Mouse (Mus musculus) frontal cortex, postnatal 14 days (tissue): ENCODE measurements around the gene Gm29666.
A peak's percentile ranks its signal among the peaks of the same experiment; 100 is the strongest.
"Not testable (repeated sequence)": the region's sequence is repeated elsewhere in the genome, so short reads cannot be mapped to it uniquely, and the experiment has no call there.

Experiments
- DNase-seq, 2 experiments: peaks; one replicate each; pipeline ENCODE4 v3.0.0; 2022; ENCODE audit warnings: low spot score in 2 of 2

Gm29666 gene

DNA sequence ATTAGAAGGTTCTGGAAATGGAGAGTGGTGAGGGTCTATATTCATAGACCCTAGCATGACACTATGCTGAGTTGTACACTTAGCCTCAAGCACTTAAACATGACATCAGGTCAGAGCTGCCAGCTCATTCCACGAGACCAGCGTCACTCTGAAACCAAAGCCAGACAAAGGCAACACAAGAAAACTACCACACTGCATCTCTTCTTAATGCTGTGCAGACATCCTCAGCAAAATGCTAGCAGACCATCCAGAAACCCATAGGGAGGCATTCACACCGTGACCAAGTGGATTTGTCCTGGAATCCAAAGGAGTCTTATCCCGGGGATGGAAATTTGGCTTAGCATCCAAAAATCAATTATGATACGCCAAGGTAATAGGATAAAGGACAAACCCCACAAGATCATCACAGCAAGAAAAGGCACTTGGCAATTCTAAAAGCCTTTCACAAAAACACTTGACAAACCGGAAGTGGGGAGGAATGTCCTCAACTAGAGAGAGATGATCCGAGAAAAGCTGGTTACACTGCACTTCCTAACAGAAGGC is 15.9 kb downstream of the Gm29666 start:
- no peak for DNase-seq

DNA sequence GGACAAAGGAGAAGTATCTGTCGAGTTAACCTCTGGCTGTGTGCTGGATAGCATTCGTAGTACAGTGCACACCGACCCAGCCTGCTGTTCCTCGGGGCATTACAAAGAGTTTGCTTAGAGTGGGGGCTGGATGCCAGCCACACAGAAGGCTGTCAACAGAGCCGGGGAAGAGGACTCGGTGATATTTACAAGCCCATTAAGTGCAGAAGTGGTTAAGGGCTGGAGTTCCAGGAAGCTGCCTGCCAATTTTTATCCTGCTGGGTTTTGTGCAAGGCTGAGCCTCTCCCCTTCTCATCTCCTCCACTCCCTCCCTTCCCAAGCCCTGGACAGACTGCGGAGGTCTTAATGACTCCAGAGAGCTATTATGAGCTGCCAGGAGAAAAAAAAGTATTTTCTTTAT is 21.8 kb downstream of the Gm29666 start:
- no peak for DNase-seq

DNA sequence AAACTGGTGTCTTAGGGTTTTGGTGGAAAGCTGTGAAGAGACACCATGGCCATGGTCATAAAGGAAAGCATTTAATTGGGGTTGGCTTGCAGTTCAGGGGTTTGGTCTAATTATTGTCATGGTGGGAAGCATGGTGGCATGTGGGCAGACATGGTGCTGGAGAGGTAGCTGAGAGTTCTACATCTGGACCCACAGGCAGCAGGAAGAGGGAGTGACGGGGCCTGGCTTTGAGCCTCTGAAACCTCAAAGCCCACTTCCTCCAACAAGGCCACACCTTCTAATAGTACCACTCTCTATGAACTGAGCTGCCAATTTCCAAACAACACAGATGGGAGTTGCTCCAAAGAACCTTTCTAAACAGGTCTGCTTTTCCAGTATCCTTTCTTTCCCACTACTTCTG is 23.2 kb downstream of the Gm29666 start:
- no peak for DNase-seq

DNA sequence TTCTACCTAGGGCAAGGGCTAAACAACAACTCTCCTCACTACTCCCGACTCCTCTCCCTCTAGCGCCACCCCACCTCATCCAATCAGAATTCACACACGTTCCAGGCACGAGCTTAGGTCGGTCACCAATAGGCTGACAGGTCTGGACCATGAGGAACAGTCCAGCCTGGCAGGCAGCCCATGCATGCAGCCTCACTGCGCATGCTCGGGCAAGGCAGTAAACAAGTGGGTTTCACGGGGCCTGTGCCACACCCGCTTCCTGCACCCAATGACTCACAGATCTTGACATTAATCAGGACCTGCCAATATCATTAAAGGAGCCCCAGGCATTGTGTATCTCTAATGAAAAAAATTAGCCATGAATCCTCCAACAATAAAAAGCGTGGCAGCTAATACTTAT is 23.6 kb downstream of the Gm29666 start:
- not testable (repeated sequence) for DNase-seq

DNA sequence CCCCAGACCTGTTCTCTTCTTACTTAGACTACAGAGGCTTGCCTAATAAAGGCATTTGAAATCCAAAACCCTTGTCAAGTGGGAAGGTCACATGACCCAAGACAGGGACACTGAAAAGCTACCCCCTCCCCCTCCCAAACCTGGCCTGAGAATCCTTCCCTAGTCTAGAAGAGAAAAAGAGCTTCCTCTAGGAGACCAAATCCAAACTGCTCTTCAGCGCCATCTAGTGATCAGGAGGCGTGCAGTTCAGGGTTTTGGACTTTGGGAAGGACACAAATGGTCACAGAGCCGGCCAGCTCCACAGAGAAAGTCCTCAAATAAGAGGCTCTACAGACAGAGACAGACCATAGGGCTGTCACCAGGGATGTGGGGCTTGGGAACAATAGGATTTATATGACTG is 28.2 kb downstream of the Gm29666 start:
- peak; percentile 32 to 61 for DNase-seq

DNA sequence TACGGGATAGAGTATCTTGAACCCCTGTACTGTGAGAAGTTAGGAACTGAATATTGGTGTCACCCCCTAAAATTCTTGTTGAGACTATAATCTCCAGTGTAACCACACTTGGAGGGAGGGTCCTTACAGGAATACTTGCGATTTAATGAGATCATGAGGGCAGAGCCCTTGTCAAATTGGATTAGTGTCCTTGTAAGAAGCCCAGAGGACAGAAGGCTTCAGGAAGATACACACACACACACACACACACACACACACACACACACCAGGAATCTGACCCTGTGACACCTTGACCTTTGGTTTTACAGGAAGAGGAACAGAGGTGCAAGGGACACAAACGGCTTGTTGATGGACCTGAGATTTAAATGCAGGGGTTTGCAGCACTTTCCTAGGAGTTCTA is 28.6 kb downstream of the Gm29666 start:
- no peak for DNase-seq

DNA sequence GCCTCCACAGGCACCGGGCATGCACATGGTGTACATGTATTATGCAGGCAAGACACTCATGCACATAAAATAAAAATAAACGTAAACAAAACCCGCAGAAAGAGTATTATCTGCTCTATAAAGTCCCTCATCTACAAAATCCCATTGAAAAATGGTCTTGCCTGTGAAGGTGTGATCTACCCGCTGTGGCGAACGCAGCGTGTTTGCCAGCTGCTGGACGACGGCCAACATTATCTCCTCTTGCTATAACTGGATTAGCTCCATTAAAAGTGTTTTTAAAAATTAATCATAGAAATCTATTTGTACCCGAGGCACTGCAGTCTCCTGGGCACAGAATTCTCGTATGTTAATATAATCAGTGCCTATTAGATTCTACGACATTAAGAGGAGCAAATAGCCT is 31.8 kb downstream of the Gm29666 start:
- DNase-seq: no peak

DNA sequence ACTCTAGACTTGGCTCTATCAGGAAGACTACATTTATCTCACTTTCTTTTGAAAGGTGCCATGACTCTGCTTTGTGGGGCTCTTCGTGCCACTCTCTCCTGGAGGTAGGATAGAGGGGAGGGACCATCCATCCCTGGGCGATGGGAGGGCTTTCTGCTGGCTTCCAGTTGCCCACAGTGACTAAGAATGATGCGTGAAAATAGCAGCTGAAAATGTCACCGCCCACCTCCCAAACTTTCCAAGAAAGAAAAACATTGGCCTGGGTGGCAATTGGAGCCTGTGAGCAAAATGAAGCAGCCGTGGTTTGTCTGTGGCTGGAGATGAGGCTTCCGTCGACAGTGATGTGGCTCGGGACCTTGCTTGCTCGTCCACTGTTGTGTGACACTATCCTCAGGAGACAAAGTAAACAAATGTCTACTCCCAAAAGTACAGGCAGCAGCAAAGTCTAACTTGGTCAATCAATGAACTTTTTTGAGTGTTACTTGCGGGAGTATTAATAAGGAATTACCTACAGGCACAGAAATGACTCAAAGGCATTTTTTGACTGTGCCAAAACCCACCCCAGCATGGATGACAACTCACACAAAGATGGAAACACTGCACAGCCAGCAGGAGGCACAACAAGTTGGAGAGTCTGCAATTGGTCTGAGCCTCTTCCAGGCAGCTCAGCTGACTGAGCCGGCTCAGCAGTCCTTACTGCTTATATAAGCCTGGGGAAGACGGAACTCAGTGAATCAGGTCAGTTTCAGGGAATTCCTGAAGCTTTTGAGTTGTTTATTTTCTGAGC is 42.6 kb downstream of the Gm29666 start:
- DNase-seq: peak; percentile 25 to 31

DNA sequence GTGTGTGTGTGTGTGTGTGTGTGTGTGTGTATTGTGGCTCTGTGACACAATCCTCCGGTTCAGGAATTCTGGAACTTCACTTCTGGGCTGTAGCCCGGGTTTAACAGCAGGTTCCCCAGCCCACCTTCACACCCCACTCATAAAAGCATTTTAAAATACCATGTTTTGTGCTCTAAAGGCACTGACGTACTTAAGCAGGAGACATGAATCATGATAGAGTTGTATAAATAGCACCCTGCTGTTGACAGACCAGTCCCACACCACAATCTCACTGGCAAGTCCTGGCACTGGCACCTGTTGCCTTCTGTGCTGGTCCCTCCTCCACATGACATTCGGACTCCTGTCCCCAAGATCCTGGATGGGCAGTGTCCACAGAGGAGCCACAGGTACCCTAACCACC is 46.0 kb downstream of the Gm29666 start:
- DNase-seq: peak; percentile 23 to 33

DNA sequence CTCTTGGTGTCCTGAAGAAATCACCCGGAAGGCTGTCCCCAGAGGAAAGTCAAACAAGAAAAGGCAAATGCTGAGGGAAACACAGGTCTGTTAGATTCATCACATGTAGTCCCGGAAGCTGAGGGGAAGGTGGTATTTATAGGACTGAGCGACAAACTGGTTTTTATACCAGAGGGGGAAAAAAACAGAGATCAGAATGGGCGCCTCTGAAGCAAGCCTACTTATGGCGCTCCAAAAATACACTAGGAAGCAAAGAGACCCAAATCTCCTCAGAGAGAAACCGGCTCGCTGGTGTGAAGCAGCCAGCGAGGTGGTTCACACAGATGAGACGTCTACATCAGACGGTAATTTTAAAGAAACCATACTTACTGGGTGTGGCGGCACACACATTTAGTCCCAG is 46.8 kb downstream of the Gm29666 start:
- DNase-seq: no peak

DNA sequence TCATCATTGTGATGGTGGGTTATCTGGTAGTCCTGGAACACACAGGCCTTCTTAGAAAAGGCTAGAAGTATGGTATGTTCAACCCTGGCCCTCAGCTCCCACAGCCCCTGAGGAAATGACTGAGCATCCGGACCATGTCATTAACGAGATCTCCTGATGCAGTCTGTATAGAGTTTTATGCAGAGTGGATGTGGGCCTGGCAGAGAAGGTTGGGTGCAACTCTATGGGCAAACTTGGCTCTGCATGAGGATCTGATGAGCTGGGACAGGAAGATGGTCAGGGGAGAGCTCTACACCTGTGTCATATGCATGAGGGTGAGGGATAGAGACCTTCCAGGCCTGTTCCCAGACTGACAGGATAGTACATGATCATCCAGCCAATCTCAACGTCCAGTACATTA is 48.0 kb downstream of the Gm29666 start:
- DNase-seq: no peak

DNA sequence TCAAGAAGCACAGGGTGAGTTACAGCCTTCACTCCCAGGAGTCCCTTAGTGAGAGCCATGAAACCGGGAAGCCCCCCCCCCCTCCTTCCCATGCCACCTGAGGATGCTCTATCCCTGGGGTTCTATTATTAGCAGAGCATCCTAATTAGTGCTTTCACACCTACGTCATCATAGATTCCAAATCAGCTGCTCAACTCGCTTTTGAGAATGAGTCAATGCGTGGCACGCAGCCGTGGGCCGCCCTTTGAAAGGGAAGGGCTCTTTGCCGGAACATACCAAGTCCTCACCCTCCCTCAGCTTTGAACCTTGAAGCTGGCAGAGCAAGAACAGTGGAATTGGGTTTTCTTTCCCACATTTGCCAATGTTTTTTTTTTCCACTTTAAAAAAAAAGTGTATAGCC is 57.9 kb downstream of the Gm29666 start:
- no peak for DNase-seq
